Mouse (Mus musculus) right cerebral cortex, postnatal 4 days (tissue): ENCODE data around the gene Kera.

ENCODE experiments used
- DNase-seq: peaks from one replicate; pipeline ENCODE4 v3.0.0-alpha.2; 2022

The Kera gene

GRCm38 (mm10) chr10:97606579-97606978, at the start of gene Kera:
Kera (plus strand) TSS chr10:97606879.
- no peak for DNase-seq

- DNase-seq = no peak
Measured at GRCm38 (mm10) chr10:97564957-97565856, 41.5 kb upstream of the Kera start, which contains the start of gene Lum. Lum (plus strand) TSS chr10:97565128.

- DNase-seq = no peak
Measured at GRCm38 (mm10) chr10:97567489-97568135, 39.1 kb upstream of the Kera start.

DNA sequence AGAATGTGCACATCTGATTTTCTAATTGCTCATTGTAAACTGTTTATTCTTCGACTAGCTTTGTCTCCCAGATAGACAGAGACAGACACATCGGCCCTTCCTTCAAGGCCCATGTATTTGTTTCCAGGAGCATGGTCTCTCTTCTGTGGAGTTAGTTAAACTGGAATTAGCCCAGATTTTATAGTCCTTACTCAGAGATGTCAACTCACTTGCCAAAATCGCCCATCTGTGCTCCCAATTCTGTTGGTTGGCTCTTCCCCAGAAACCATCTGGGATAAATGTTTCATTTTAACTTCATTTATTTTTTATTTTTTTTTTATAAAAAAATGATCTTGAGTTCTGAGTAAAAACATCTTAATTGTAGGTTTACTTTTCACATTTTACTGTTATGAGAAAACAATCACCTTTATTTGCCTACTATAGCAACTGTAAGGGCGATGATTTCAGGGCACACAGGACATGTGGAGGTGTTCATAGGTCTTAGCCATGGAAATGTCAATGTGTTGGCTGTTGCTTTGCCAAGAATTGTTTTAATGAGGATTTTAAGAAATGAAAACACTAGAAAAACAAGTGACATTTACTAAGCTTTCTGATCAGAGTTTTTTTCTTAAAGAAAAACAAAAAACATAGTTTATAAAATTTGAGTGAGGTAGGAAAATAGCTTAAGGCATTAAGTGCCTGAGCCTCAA, 24.0 kb upstream of the Kera start:
- DNase-seq = peak; percentile 20

DNA sequence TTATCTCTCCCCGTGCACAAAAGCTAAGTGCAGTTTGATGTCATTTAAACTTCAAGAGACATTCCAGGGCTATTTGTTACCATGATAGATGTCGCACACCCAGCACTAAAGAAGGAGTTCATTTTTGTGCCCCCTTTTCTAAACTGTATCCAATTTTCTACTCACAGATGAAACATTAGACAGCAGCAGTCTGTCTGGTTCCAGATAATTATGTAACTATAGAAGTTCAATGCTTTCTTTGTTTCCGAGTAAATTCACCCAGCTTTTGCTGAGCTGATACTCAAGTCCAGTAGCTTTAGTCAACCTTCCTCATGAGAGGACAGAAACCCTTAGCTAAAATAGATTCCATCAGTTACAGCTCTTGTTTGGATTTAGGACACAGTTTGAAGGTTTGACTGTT, 22.5 kb upstream of the Kera start:
- DNase-seq = no peak

DNA sequence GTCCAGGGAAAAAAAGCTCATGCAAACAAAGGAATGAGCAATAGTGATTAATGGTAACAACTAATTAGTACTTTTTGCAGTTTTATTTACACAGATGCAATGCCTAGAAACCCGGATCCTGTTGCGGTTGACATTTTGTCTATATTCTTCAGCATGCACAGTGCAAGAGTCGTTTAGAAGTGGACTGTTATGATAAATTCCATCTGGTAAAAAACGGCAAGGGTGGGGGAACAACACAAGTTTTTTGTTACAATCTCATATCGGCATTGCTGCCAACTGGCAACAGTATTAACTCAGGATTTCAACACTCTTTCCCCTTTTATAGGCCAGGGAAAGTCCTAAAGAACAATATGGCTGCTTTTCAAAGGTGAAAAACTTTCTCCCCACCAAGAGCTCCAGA, 19.5 kb upstream of the Kera start:
- no peak for DNase-seq

DNA sequence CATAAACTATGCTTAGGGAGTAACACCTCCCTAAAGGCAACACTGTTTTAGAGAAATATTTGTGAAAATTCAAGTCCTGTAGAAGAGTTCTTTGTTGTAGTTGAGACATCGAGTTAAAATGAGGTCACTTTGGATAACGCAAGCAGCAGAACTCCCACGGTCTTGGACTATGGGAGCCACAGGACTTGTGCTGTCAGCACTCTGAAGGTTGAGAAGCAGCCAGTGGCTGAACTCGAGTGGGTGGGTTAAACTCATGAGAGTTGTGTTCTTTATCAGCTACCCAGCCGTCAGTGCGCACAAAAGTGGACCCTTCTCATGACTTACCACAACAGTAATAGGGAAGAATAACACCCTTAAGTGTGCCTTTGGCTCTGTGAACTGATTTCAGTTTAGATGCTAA, 17.1 kb upstream of the Kera start:
- DNase-seq = no peak

- no peak for DNase-seq
Measured at GRCm38 (mm10) chr10:97591036-97591435, 15.6 kb upstream of the Kera start.

DNA sequence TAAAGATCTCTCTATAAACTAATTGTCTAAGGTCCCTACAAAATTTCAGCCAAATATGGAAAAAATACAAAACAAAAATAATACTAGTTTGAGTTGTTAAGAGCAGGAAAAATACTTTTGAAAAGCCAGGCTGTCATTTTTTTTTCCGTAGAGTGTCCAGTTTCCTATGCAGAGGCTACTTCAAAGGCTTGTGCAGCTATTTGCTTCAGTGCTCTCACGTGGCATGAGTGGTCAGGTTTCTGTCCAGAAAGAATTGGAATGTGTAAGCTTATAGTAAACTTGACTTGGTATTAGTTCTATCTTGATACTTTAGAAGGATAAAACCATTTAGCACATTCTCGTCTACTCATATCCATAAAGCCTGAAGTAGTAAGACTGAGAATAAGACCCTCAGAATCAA, 15.0 kb upstream of the Kera start:
- DNase-seq = no peak

- DNase-seq = no peak
Measured at GRCm38 (mm10) chr10:97595680-97596079, 11.0 kb upstream of the Kera start.

DNA sequence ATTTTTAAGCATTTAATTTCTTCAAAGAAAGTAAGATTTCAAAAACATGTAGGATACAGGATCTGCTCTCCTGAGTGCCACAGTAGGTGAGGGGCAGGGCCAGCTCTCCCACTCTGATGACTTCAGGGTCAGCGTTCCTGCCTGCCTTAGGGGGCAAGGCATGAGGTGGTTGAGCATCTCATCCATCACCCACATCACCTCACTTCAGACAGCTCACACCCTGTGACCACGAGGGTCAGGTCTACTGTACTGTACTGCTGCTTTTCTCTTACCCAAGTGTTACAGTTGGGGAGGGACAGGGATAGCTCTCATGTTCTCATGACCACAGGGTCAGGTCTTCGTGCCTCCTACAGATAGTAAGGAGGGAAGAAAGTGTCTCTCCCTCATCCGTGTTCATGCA, 4.9 kb upstream of the Kera start:
- no peak for DNase-seq

DNA sequence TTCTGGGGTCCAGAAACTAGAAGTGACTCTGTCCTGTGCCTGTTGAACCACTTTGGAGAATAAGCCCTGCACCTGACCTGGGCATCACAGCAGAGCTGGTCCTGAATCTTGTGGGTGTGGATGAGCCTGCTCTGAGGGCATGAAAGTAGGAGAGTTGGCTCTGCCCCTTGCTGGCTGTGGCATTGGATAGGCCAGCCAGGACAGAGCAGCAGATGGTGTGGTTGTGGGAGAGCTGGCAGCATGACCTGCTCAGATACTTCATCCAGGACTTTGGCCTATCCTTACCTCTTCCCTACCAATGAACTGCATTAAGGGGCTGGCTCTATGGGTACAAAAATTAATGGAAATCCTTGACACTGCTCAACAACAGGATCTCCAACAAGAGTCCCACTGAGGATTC, 3.4 kb upstream of the Kera start:
- DNase-seq = no peak

DNA sequence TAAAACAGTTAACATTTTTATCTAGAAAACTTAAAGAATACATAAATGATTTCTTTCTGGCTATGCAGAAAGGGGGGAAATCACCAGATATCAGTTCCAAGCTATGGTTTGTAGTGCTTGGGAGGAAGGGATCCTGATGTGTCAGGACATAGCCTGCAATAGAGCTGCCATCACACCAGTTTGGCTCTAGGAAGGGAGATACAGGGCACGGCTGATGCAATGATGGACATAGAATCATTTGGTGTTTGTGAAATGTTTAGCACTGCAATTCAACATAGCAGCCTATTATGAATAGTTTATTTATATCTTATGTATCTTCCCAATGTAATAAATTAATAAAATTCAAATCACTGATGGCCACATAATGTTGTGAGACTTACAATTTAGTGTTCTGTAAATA, 15.6 kb downstream of the Kera start:
- DNase-seq = no peak

DNA sequence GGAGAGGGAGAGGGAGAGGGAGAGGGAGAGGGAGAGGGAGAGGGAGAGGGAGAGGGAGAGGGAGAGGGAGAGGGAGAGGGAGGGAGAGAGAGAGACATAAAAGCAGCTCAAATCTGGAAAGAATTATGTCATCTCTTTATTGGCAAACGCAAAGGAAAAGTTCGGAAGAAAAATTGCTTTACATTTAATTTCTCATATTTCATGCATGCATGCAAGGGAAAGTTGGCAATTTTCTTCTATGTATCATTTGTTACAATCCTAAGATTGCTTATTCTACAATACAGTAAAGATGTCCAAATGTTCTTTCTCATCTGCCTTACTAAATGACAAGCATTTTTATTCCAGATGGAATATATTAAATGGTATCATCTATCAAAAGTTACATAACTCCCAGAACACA, 17.7 kb downstream of the Kera start:
- no peak for DNase-seq

DNA sequence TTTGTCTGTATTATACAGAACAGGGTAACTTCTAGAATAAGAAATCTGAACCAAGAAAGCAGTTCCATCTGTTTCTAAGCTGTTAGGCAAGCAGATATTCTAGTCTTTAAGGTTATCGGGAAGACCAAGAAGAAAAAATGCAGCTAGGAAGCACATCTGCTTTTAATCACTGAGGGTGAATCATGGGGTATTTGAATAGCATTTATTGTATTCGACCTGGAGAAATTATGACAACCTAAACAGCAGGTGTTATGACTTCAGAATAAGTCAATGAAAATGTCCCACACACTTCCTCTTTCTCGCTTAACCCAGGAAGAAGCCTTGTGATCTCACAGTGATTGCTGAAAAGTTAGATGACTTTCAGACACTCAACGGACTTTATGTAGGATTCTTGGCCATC, 18.4 kb downstream of the Kera start:
- no peak for DNase-seq

DNA sequence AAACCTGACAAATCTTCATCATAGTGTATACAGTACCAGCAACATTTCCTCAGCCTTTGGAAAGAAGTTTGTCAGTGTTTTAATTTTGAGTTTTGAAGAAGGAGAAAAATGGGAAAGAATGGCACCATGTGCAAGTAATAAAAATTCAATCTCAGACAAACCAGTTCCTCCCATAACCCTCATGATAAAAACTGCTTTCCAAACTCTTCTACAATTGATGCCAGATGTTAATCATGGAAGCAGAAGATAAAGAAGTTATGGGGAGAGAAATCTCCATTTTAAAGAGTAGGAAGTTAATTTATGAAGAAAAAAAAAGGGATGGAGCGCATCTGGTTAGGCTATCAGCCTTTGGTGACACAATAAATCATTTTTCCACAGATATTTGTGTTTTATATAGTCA, 19.9 kb downstream of the Kera start:
- DNase-seq = no peak

DNA sequence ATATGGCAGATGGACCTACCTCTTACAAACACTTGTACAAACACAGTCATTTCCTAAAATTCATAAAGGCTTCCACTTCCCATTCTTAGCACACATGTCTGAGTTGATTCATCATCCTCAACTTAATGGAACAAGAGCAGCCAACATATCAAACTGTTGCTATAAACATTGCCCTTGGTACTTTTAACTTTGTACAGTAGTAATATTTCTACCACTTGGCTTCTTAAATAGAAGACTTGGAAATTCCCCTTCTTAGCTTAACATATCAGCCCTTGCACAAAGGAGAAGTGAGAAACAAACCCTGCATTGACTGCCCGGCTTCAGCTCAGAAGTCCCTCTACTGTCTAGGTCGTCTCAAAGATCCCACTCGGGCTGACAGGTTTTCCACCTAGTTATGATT, 24.4 kb downstream of the Kera start:
- no peak for DNase-seq

GRCm38 (mm10) chr10:97641926-97642325, 35.2 kb downstream of the Kera start:
- DNase-seq = no peak

- DNase-seq = no peak
Measured at GRCm38 (mm10) chr10:97643768-97644167, 37.1 kb downstream of the Kera start, which contains the start of gene Epyc. Epyc (plus strand) TSS chr10:97644068.

- no peak for DNase-seq
Measured at GRCm38 (mm10) chr10:97650334-97650733, 43.7 kb downstream of the Kera start.

DNA sequence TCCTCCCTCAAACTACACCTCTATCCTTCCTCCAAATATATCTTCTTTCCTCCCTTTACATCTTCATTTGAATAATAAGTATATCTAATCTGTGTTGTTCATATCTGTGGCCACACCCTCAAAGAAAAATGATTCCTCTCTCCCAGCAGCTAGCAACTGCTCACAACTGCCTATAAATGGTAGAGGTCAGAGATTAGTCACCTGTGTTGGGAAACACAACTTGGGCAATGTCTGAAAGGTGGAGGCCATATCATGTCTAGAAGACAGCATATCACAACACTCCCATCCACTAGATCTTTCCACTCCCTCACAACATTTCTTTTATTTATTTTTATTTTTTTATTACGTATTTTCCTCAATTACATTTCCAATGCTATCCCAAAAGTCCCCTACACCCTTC, 52.8 kb downstream of the Kera start:
- no peak for DNase-seq
